Mouse (Mus musculus) embryonic stem cell, embryonic (primary cell): ENCODE data around the gene Cyp3a16.
"Not testable (repeated sequence)": the region's sequence is repeated elsewhere in the genome, so short reads cannot be mapped to it uniquely, and the experiment has no call there.

Experiments
- CTCF ChIA-PET, 4 experiments: fragments of 300-600 bp in 2 of 4; fragments of 350-600 bp in 2 of 4; sonication (Branson Sonifier 250); formaldehyde crosslinking; loops; one replicate each; lab custom pipeline; 2022; ENCODE audit warnings: inconsistent platforms in 2 of 4; lab: Charles Lee
- POLR2A ChIA-PET, 4 experiments: fragments of 300-600 bp in 2 of 4; fragments of 350-600 bp in 2 of 4; sonication (Branson Sonifier 250); formaldehyde crosslinking; loops; one replicate each; lab custom pipeline; 2022; ENCODE audit warnings: antibody characterized with exemption in 4 of 4, inconsistent platforms in 1 of 4; lab: Charles Lee

Gene Cyp3a16

DNA sequence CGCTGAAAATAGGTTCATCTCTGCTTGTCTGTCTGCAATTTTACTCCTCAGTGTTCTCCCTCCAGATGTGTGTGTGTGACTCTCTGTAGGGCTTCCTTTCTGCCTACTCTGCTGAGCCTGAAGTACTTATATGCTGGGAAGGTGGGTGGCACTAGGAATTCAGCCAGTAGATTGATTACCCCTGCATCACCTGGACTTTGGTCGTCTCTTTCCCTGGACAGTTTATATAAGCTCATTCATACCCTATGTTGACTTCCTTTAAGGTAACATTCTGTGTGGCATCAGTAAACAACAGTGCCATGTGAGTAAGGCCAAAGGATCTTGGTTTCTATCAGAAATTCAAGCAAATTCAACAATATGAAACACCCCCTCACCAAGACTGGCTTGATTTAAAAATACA, at the start of gene Cyp3a16:
TSS of gene Cyp3a16 (minus strand) at position 101 of the 400 bp plus-strand sequence.
- CTCF ChIA-PET, POLR2A ChIA-PET: not testable (repeated sequence)

DNA sequence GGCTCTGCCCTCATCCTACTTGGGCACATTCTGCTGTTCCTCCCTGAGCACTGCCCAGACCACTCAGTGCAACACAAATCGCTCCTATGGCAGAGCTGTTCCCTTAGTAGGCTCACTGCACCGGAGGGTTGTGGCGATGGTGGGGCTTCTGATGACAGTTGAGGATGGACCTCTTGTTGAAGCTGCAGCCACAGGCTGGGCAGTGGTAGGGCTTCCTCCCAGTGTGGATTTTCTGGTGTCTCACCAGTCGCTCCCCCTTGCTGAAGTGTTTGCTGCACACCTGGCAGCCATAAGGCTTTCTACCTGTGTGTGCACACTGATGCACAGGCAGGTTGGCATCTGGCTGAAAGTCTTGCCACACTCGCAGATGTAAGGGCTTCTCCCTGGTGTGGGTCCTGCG, 20.8 kb upstream of the Cyp3a16 start:
- ChIA-PET POLR2A (interaction anchor here in 1 of 4 experiments (0.6 kb wide), 1 partner anchor 10 kb away, joined by 7 read pairs; no protein-coding TSS in a partner anchor), CTCF (no interaction called here)

DNA sequence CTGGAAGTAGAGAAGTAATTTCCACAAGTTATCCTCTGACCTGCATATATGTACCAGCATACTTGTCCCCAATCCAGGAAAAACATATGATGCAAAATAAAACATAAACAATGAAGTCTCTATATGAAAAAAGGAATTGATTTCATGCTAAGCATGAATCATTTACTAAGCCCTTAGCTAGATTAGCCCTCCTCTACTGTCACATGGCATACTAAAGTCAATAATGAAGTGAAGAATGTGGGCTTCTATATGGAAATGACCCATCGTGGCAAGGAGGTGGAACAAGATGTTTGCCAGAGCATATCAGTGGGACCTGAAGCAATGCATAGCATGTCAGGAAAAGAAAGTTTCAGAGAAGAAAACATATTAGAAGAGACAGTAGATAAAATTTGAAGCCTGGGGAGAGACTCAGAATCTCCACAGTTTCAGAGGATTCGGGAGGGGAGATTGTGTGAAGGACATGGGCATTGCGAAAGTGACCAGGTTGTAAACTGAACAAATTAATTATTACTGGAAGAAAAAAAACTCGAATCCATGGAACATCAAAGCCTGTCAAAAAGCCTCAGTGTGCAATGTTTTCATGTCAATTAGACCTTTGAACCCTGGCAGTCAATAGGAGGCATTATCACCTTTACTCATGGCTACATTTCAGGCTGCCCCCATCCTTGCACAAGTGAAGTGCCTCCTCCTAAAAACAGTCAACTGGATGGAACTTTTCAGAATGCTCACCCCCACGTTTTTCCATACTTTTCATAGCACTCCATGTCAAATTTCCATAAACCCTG, 5.0 kb downstream of the Cyp3a16 start:
- ChIA-PET POLR2A (interaction anchor here in 1 of 4 experiments (1.0 kb wide), 1 partner anchor 260 kb away, joined by 3 read pairs; the partner anchor contains the start of gene Zkscan5), CTCF (no interaction called here)

DNA sequence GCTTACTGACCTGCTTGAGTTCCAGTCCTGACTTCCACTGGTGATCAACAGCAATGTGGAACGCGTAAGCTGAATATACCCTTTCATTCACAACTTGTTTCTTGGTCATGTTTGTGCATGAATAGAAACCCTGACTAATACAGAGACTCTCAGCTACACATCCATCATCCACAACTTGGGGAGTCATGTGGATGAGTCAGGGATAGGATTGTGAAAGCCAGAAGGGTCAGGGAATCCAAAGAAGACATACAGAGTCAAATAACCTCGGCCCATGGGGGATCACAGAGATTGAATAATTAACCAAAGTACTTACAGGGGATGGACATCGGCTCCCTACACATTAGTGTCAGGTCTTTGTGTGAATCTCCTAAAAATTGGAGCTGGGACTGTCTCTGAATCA, 7.2 kb downstream of the Cyp3a16 start:
- CTCF ChIA-PET, result no interaction called here
- POLR2A ChIA-PET, result no interaction called here

DNA sequence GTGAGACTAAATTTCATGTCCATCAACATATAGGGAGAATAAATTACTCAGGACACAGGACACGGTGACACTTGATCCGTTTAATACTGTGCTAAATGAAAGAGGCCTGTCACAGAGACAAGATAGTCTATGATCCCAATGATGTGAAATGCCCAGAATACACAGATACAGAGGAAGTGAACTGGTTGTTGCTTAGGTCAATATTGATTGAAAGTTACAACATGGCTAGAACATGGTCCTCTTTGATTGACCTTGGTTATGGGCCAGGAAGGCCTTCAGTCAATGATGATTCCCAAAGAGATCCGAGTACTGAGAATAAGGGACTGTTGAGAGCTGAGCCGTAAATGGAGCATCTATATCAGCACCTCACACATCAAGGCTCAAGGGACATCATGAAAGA, 15.1 kb downstream of the Cyp3a16 start:
- POLR2A ChIA-PET, result no interaction called here
- CTCF ChIA-PET, result no interaction called here

- POLR2A ChIA-PET, result no interaction called here
These were observed 35.8 kb downstream of the Cyp3a16 start for GRCm38 (mm10) chr5:145433688-145434087.

GRCm38 (mm10) chr5:145431004-145431403, 38.5 kb downstream of the Cyp3a16 start:
- ChIA-PET POLR2A (no interaction called here), CTCF (interaction anchor here in 1 of 4 experiments (0.6 kb wide), 1 partner anchor 946 kb away, joined by 3 read pairs; no protein-coding TSS in a partner anchor)

More at GRCm38 (mm10) chr5:145433688-145434087, 35.8 kb downstream of the Cyp3a16 start:
- CTCF ChIA-PET, result no interaction called here

DNA sequence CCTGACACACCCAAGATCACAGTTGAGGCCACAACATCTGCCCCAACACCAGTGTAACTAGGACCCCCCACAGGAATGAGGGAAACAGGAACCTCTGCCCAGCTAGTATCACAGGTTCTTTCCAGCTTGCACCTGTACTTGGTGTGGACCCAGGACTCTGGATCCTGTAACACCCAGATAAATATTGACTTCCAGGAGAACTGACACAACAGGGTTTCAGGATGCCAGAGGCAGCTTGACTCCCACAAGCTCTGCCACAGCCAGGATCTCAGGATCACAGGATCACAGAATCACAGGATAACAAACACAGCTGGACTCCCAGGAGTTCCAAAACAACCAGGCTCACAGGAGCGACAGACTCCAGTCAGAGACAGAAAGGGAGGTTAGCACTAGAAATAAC, 47.2 kb downstream of the Cyp3a16 start:
- CTCF ChIA-PET, result no interaction called here
- POLR2A ChIA-PET, result no interaction called here

DNA sequence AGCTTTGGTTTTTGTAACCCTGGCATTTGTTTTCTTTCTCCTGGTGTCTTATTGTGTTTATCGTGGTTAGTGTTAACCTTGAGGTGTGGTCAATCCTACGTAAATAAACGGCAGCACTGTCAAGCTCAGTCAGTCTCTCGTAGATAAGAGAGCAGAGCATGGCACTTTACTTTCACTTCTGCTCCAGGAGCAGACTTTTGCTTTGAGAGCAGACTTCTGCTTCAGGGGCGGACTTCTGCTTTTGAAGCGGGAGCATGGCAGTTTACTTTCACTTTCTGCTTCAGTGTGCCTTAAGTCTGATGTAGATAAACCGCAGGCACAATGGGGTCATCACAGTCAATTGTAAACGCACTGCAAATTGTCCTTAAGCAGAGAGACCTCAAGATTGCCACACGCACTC, 54.1 kb downstream of the Cyp3a16 start:
- CTCF ChIA-PET, POLR2A ChIA-PET: not testable (repeated sequence)
